Mouse (Mus musculus): ENCODE results near the gene Rps27.

Rps27 gene

DNA sequence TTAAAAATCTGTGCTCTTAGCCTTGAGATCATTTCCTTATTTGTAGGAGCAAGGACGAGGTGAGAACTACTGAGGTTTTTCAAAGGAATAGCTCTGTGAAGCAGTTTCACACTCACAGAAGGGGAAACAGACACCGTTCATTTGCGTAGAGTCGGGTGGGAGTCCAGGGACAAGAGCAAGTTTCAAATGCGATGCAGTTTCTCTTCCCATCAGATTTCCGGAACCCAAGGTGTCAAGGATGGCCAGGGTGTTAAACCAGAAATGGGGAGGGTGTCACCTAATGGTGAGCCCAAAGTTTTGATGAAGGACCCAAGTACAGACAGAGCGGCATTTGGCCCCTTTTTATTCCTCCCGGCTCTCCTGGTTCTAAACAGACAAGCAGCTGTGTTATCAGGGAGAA, 17.6 kb upstream of the Rps27 start:
- no peak for DNase-seq

DNA sequence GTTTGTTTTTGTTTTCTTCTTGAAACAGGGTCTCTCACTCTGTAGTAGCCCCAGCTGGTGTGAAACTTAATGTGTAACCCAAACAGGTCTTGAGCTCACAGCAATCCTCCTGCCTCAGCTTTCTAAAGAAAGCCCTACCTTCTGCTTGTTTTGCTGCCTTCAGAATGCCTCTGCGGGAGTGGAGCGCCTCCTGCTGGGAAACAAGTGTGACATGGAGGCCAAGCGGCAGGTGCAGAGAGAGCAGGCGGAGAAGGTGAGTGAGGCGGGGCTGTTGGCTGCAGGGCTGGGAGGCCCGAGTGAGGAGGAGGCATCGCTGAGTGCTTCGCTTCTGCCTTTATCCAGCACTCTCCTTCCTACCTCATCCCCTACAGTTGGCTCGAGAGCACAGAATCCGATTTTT, 10.9 kb upstream of the Rps27 start:
- DNase-seq, result no peak

DNA sequence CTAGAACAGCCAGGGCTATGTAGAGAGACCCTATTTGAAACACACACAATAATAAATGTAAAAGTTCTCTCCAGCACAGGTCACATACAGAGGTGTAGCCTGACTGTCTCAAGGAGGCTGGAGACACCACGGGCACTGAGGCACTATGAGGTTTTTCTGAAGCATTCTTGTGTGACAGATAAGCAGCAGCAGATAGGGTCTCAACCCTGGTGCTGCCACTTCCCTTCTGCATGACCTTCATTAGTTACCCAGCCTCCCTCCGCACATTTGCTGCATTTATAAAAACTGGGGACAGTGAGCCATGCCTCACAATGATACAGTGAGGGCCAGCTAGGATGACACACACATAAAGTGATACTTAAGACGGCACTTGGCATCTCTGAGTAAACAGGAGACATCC, 9.5 kb upstream of the Rps27 start:
- no peak for DNase-seq

DNA sequence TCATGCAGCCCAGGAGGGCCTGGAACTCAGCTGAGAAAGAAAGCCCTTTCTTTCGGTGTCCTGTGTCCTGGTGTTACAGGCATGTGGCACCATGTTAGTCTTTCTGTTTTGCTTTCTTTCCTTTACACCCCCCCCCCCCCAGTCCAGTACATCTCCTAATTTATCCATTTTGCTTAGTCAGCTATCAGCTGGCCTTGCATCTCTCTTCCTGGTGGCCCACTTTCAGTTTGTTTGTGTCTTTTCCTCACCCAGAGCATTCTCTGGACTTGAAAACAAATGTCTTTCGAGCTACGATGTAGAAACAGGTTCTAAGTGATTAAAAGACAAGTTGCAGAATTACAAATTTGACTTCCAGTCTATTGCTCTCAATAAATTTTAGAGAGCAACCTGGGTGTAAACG, 9.0 kb upstream of the Rps27 start:
- no peak for DNase-seq

DNA sequence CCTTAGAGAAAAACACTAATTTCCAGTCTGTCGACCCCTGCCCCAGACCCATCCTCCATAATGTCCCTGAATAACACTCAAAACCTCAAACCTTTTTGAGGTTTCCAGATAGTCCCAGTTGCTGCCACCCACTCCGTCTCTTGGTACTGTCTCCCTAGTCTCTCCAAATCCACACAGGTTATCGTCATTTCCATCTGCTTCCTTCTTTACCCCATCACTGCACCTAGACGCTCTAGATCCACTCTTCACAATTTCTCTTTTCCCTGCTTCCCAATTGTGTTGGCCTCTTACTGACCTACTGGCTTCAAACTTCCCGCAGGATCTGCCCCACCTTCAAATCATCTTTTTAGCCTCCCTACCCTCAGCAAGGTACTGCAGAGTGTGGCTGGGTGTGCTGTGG, 7.7 kb upstream of the Rps27 start:
- DNase-seq, result no peak

DNA sequence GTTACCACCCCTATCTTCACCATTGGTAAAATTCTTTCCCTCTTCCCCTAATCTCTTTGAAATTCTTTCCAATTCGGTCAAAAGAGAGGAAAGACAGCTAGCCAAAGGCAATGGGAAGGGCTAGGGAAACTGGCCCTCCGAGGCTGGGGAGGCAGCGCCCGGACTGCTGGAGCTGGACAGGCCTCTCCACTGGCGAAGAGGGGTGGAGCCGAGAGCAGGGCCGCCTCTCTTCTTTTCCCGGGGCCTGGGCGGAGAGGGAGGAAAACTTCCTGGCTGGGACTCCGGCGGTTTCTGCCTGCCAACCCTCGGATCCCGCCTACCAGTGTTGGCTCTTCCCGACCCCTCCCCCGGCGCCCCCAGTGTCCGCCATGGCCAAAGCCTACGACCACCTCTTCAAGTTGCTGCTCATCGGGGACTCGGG, 7.1 kb upstream of the Rps27 start:
- DNase-seq, result peak; percentile 86 to 92

DNA sequence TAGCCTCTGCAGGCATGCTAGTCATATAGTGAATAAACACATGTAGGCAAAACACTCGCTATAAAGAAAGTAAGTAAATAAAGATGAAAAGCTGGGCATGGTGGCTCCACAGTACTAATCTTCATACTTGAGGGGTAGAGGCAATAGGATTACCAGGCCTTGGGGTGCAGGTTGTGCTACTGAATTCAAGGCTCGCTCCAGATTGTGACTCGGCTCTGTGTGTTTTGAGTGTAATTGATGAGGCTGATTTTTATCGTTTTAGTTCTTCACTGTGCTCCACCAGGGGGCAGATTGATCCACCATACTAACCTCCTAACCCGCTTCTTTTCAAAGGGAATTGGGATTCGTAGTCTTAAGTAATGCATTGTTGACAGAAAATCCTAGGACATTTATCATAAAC, 6.6 kb upstream of the Rps27 start:
- peak in 1 of 2 experiments; percentile 69 for DNase-seq

DNA sequence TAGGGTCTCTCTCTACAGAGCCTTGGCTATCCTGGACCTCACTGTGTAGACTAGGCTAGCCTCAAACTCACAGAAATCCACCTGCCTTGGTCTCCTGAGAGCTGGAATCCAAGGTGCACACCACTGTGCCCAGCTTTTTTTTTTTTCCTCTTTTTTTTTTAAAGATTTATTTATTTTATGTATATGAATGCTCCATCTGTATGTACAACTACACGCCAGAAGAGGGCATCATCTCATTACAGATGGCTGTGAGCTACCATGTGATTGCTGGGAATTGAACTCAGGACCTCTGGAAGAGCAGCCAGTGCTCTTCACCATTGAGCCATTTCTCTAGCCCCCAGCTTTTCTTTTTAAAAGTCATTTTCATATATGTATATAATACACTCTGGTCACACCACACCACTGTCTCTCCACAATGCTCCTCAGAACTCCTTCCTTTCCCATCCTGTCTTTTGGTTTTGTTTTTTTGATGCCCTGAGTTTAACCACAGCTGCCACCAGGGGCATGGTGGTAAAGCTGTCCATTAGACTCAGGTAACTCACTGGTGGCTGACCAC, 2.5 kb upstream of the Rps27 start:
- no peak for DNase-seq

DNA sequence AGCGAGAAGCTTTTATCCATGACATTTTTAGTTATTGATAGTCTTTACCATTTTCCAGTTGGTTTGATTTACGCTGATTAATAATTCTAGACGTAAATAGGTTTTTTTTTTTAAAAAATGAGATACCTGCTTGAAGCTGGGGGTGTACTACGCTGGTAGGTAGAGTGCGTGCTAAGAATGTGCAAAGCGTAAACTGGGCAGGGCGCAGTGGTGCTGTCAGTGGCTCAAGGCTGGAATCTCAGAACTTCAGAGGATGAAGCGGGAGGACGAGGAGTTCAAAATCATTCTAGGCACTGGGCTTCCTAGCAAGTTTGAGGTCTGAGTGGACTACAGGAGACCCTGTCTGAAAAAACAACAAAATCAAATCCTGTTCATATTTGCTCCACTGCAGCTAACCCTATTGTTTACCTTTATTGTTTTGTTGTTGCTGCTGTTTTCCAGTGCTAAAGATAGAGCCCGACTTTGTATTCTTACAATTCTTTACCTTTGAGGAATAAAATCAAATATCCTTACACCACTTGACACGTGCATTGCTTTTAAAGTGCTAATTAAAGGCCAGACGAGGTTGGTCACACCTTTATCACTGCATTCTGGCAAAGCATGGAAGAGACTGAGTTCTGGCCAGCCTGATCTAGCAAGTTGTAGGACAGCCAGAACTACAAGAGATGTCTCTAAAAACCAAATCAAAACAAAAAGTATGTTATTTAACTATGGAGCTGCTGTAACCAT, 669 bp upstream of the Rps27 start:
- DNase-seq, result peak in 1 of 2 experiments; percentile 19

DNA sequence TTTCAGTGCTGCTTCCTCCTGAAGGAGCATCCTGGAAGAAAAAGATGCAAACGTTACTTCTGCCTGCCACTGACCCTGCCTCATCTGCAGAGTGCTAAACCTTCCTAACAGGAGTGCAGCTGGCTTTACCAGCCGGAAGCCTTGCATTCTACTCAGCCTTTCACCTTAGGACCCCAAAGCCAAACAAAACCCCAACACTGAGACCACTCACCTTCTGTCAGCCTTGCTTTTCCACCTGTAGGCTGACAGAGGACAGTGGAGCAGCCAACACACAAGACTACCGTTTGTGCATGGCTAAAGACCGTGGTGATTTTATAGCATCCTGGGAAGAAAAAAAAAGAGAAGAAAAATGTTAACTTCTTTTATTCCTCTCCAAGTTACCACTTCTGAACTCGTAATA, 728 bp downstream of the Rps27 start:
- no peak for DNase-seq

DNA sequence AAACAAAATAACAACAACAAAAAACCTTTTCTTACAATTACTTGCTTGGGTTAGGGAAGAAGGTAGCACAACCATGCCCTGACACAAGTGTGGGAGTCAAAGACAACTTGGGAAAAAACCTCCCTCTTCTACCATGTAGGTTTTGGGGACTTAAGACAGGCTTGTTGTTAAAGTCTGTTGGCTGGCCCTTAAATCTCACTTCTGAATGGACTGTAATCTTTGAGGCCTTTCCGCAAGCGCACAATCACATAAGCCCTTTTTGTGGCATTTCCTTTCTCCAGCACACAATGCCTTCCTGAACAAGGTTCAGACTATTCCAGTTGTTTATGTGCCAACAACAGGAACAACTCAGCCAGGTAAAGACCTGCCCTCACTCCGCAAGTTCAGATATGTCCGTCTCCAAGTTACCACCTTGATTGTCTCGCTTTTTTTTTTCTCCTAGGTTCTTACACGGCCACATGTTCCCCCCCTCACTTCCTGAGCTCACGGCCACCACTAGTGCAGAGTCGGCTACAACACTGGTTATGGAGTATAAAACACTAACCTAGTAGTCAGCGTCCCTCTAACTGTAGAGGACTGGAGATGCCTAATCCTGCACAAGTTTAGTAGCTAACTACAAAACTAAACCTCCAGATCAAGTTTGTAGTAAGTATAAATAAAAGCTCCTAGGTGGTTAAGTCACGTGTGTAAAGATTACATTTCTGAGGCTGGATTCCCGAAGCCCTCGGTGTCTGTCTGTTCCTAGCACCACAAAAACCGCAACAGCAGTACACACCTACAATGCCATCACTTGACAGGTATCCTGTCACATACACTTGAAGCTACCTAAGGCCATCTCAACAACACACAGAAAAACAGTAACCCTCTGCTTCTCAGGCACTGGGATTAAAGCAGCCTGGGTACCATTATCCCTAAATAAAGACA, 1.7 kb downstream of the Rps27 start:
- DNase-seq, result no peak

DNA sequence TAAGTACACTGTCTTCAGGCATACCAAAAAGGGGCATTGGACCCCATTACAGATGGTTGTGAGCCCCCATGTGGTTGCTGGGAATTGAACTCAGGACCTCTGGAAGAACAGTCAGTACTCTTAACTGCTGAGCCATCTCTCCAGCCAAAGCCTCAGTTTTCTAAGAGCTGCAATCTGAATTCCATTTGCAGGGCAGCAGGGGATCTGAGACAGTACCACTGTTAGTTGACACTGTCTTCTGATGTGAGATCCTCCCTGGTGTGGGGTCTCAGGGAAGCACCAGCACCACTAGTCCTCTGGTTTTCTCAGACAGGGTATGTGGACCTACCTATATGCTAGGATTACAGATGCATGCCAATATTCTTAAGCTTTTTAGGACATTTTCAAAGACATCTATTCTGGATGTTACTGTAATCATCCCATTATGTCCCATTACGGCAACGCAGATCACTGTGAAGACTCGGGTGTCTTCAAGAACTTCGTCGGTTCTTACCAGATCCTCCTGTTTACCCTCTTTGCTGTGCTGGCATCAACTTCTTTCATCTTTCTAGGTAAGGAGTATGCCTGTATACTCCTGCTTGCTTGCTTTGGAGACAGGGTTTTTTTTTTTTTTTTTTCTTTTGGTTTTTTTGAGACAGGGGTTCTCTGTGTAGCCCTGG, 3.4 kb downstream of the Rps27 start:
- no peak for DNase-seq

DNA sequence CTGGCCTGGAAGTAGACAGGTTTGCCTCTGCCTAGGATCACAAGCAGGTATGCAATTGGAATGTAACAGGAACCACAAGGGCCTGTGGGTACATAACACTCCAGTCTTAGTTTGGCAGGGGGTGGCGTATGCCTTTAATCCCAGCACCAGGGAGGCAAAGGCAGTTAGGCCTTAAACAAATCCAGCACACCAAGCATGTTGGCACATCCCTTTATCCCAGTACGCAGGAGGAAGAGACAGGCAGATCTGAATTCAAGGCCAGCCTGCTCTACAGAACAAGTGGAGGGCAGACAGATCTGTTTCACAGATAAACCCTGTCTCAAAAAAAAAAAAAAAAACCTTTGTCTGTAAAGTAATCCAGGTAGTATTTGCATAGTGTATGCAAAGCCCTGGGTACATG, 4.8 kb downstream of the Rps27 start:
- DNase-seq, result peak; percentile 10 to 32

DNA sequence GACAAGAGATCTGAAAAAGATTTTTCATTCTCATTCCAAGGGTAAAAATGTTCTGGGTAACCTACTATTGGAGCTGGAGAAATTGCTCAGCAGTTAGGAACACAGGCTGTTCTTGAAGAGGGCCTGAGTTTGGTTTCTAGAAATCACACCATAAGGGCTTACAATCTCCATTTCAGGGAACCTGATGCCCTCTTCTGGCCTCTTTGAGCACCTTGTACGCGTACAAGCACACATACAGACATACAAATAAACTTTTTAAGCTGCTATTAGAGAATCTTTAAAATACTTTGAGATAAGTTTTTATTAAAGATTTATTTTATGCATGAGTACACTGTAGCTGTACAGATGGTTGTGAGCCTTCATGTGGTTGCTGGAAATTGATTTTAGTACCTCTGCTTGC, 8.9 kb downstream of the Rps27 start:
- no peak for DNase-seq

DNA sequence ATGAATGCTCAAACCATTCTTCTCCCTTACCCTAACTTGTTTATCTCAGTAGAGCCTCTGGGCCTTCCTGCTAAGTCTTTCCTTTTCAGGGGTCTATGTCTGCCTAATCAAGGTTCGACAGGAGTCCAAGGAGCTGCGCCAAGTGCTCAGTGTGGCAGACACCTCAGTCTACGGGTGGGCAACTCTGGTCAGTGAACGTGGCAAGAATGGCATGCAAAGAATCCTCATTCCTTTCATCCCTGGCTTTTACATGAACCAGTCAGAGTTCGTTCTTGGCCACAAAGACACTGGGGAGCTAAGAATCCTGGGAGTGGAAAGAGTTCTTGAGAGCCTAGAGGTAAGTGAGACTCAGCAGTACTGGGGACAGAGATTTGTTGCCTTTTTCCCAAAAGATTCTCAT, 9.8 kb downstream of the Rps27 start:
- DNase-seq, result no peak

DNA sequence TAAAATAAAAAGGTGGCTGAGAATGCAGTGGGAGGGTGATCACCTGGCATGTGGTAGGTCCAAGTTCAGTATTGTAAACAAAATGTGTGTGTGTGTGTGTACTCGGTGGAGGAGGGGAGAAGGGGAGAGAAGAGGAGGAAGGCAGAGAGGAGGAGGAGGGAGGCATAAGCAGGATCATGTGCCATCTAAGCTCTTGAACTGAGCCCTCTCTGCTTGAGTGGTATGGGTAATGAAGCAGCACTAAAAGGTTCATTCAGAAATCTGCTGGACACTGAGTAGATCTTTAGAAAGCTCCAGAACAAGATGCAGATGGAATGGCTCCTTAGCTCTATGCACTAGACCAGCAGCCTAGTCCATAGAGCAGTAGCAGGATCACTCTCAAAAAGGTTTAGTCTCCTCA, 10.6 kb downstream of the Rps27 start:
- DNase-seq, result no peak

DNA sequence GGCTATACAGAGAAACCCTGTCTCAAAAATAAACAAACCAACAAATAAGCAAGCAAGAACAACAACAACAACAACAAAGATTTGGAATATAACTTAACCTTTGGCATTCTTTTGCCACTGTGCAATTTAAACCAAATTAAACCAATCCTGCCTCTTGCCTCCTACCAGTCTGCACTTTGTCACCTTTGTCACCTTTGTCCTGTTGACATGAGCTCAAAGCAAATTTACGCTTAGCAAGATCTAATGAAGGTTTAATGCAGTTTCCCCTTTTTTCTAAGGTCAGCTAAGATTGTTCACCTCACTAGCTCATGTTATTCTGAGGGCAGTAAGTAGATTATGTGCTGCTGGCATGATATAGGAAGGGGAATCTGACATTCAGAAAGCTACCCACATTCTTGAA, 15.9 kb downstream of the Rps27 start:
- no peak for DNase-seq

DNA sequence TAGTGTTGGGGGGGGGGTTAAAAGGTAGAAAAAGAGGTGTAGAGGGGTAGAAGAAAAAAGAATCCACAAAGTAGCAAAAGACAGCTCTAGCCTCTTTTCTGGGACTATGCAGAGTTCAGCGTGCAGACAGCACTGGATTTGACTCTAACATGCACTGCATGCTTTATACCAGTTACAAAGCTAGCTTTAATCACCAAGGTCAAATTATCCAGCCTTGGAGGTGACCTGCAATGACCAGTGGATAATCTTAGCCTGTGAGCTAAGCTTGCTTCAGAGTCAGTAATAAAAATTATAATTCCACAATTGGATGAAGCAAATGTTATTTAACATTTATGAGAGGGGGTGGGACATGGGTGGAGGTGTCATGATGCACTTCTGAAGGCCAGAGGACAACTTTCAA, 17.8 kb downstream of the Rps27 start:
- DNase-seq, result no peak

DNA sequence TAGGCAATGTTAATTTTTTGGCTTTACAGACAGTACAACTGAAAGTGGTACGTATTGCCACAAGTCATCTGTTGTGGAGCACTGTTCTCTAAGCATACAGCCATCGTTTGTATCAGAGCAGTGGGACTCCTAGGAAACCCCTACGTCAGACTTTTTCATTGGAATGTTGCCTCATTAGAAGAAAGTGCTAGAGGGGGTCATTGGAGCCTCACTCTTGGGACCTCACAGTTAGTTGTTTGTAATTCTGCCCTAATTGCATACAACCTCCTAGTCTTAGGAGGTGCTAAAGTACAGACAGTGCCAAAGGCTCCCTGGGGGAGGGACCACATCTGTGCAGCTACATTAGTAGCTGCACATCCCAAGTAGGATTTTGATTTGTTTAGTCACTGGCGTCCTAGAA, 18.7 kb downstream of the Rps27 start:
- no peak for DNase-seq

DNA sequence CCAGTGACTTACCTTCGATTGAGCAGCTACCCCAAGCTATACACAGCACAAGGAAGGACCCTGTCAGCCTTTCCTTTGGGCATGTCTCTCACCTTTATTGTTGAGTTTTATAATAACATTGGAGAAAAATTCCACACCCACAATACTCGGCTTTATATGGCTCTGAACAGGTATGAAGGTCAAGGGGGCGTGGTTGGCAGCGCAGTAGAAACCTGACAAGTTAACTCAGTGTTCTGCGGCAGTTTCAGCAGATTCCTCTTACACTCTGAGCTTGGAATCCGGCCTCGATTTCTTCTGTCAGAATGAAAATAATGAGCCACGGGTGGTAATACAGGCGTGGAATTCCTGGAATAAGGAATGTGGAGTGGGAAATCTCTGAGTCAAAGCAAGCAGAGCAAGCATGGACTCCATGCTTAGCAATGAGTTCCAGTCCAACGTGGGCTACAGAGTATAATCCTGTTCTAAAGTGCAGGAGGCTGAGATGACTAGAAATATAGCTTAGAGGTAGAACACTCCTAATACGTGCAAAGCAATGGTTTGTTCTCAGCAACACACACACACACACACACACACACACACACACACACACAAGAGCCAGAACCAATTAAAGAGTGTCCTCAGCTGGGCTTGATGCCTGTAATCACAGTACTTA, 22.5 kb downstream of the Rps27 start:
- DNase-seq, result no peak

DNA sequence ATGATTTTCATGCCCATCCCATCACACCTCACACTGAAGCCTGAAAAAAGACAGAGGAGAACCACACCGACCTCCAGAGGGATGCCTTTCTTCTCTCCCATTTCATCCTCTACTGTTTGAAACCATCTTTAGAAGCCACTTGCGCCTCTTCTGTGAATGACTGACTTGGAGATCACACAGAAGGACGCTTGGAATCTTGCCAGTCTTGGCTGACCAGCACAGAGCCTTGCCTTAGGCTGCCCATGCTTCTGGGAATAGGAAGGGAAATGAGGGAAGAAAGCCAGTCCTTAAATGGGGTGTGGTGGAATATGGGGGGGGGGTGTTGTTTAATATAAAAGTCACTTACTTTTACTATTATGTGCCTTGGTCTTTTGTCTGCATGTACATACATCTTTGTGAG, 29.9 kb downstream of the Rps27 start:
- peak; percentile 22 to 33 for DNase-seq

DNA sequence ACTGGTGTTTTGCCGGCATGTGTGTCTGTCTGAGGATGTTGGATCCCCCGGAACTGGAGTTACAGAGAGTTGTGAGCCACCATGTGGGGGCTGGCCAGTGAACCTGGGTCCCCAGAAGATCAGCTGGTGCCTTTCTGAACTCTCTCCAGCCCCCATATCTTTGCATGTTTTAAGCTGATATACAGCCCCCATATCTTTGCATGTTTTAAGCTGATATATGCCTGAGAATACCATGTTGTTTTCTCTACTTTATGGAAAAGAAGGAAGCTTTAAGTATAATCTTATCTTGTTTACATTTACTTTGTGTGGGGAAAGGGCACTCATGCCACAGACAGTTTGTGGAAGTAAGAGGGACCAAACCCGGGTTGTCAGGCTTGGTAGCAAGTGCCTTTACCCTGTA, 33.9 kb downstream of the Rps27 start:
- DNase-seq, result no peak

All from lung, postnatal 4 days (tissue).